Mouse (Mus musculus): ENCODE data around the gene Poc1a. TPM values are rescaled to one million over a fixed set of nuclear protein-coding genes. Genes with fewer than 3 reads are reported as not detected.

Gene Poc1a
- total and polyA plus RNA-seq, 3 experiments: 14.8 to 25.6 (median 20.2) TPM

- ATAC-seq (ENCODE audit: extremely low read depth, insufficient number of reproducible peaks, low FRiP score, poor library complexity, severe bottlenecking) (no peak), DNase-seq (ENCODE audit: low spot score) (no peak)
- no peak overlapping the region for H3K4me3 ChIP-seq (ENCODE audit: low read depth, low read length)
- H3K9me3 ChIP-seq (replicated peaks): no peaks in the 10 kb centered on the region
- no peaks in the 10 kb centered on the region for H3K36me3 ChIP-seq (replicated peaks)
- H3K4me1 ChIP-seq (ENCODE audit: insufficient read depth, low read depth, low read length): peaks cover 8% of the 10 kb centered on the region
- TF ChIP-seq TAL1 (conservative IDR thresholded peaks at IDR 0.05; ENCODE audit: low read depth, low read length) (no peak), GATA2 (IDR thresholded peaks at IDR 0.05; ENCODE audit: borderline replicate concordance, low read depth, low read length) (no peak), CTCF (IDR thresholded peaks at IDR 0.05; ENCODE audit: low read depth, low read length) (no peak), GATA1 (IDR thresholded peaks at IDR 0.05; ENCODE audit: borderline replicate concordance, low read length) (no peak), POLR2AphosphoS5 (IDR thresholded peaks at IDR 0.05; ENCODE audit: insufficient replicate concordance, low read depth, low read length) (no peak)
- H3K27me3 ChIP-seq (ENCODE audit: insufficient read depth, low read length): peaks cover 23% of the 10 kb centered on the region
These were observed 6.1 kb upstream of the Poc1a start for GRCm38 (mm10) chr9:106274652-106275180.

- Histone ChIP-seq H3K27me3 (ENCODE audit: insufficient read depth, low read length) (peaks cover 13% of the 10 kb centered on the region), H3K4me1 (ENCODE audit: insufficient read depth, low read depth, low read length) (peaks cover 10% of the 10 kb centered on the region), H3K36me3 (replicated peaks) (no peaks in the 10 kb centered on the region), H3K4me3 (ENCODE audit: low read depth, low read length) (no peak overlapping the region), H3K9me3 (replicated peaks) (no peaks in the 10 kb centered on the region)
- ATAC-seq (ENCODE audit: extremely low read depth, insufficient number of reproducible peaks, low FRiP score, poor library complexity, severe bottlenecking) (no peak), DNase-seq (ENCODE audit: low spot score) (no peak)
- TF ChIP-seq GATA1 (IDR thresholded peaks at IDR 0.05; ENCODE audit: borderline replicate concordance, low read length) (no peak), CTCF (IDR thresholded peaks at IDR 0.05; ENCODE audit: low read depth, low read length) (no peak), GATA2 (IDR thresholded peaks at IDR 0.05; ENCODE audit: borderline replicate concordance, low read depth, low read length) (no peak), TAL1 (conservative IDR thresholded peaks at IDR 0.05; ENCODE audit: low read depth, low read length) (no peak), POLR2AphosphoS5 (IDR thresholded peaks at IDR 0.05; ENCODE audit: insufficient replicate concordance, low read depth, low read length) (no peak)
These were observed 5.1 kb upstream of the Poc1a start for GRCm38 (mm10) chr9:106275806-106276205.

- TF ChIP-seq POLR2AphosphoS5 (IDR thresholded peaks at IDR 0.05; ENCODE audit: insufficient replicate concordance, low read depth, low read length): no peak
- Histone ChIP-seq H3K4me1 (ENCODE audit: insufficient read depth, low read depth, low read length) (peaks cover 22% of the 10 kb centered on the region), H3K9me3 (replicated peaks) (no peaks in the 10 kb centered on the region), H3K4me3 (ENCODE audit: low read depth, low read length) (peak overlapping the region; percentile 86), H3K27me3 (ENCODE audit: insufficient read depth, low read length) (no peaks in the 10 kb centered on the region), H3K36me3 (replicated peaks) (peaks cover 30% of the 10 kb centered on the region)
- DNase-seq (ENCODE audit: low spot score): peak; percentile 31
- ATAC-seq (ENCODE audit: extremely low read depth, insufficient number of reproducible peaks, low FRiP score, poor library complexity, severe bottlenecking): 0 out of 2 replicates have a peak, but pooled peaks have one; percentile 11
These were observed 475 bp upstream of the Poc1a start for GRCm38 (mm10) chr9:106280386-106280785.

- peak overlapping the region; percentile 86; the same call in 1 of the 2 replicates for H3K4me3 ChIP-seq (ENCODE audit: low read depth, low read length)
- H3K9me3 ChIP-seq (replicated peaks): no peaks in the 10 kb centered on the region
- TF ChIP-seq POLR2AphosphoS5 (IDR thresholded peaks at IDR 0.05; ENCODE audit: insufficient replicate concordance, low read depth, low read length) (no peak), CTCF (IDR thresholded peaks at IDR 0.05; ENCODE audit: low read depth, low read length) (no peak), GATA1 (IDR thresholded peaks at IDR 0.05; ENCODE audit: borderline replicate concordance, low read length) (no peak), GATA2 (IDR thresholded peaks at IDR 0.05; ENCODE audit: borderline replicate concordance, low read depth, low read length) (no peak), TAL1 (conservative IDR thresholded peaks at IDR 0.05; ENCODE audit: low read depth, low read length) (no peak)
- no peaks in the 10 kb centered on the region for H3K27me3 ChIP-seq (ENCODE audit: insufficient read depth, low read length)
- ATAC-seq (ENCODE audit: extremely low read depth, insufficient number of reproducible peaks, low FRiP score, poor library complexity, severe bottlenecking) (no peak), DNase-seq (ENCODE audit: low spot score) (no peak)
- H3K36me3 ChIP-seq (replicated peaks): peaks cover 44% of the 10 kb centered on the region
- peaks cover 22% of the 10 kb centered on the region for H3K4me1 ChIP-seq (ENCODE audit: insufficient read depth, low read depth, low read length)
These were observed 1.2 kb downstream of the Poc1a start for GRCm38 (mm10) chr9:106282024-106282423.

GRCm38 (mm10) chr9:106287165-106287564 is 6.3 kb downstream of the Poc1a start:
- TF ChIP-seq POLR2AphosphoS5 (IDR thresholded peaks at IDR 0.05; ENCODE audit: insufficient replicate concordance, low read depth, low read length): no peak
- no peak for TF ChIP-seq TAL1 (conservative IDR thresholded peaks at IDR 0.05; ENCODE audit: low read depth, low read length)
- TF ChIP-seq GATA1 (IDR thresholded peaks at IDR 0.05; ENCODE audit: borderline replicate concordance, low read length): no peak
- TF ChIP-seq GATA2 (IDR thresholded peaks at IDR 0.05; ENCODE audit: borderline replicate concordance, low read depth, low read length): no peak
- no peak for TF ChIP-seq CTCF (IDR thresholded peaks at IDR 0.05; ENCODE audit: low read depth, low read length)
- Histone ChIP-seq H3K36me3 (replicated peaks) (peaks cover 88% of the 10 kb centered on the region), H3K9me3 (replicated peaks) (no peaks in the 10 kb centered on the region)

GRCm38 (mm10) chr9:106288864-106289263 is 8.0 kb downstream of the Poc1a start:
- Histone ChIP-seq H3K9me3 (replicated peaks) (no peaks in the 10 kb centered on the region), H3K36me3 (replicated peaks) (peaks cover 91% of the 10 kb centered on the region), H3K4me3 (ENCODE audit: low read depth, low read length) (no peak overlapping the region), H3K4me1 (ENCODE audit: insufficient read depth, low read depth, low read length) (no peaks in the 10 kb centered on the region), H3K27me3 (ENCODE audit: insufficient read depth, low read length) (no peaks in the 10 kb centered on the region)
- TF ChIP-seq TAL1 (conservative IDR thresholded peaks at IDR 0.05; ENCODE audit: low read depth, low read length): no peak
- no peak for TF ChIP-seq POLR2AphosphoS5 (IDR thresholded peaks at IDR 0.05; ENCODE audit: insufficient replicate concordance, low read depth, low read length)
- no peak for TF ChIP-seq GATA2 (IDR thresholded peaks at IDR 0.05; ENCODE audit: borderline replicate concordance, low read depth, low read length)
- no peak for TF ChIP-seq GATA1 (IDR thresholded peaks at IDR 0.05; ENCODE audit: borderline replicate concordance, low read length)
- TF ChIP-seq CTCF (IDR thresholded peaks at IDR 0.05; ENCODE audit: low read depth, low read length): peak; percentile 61; the same call in 1 of the 2 replicates
- DNase-seq (ENCODE audit: low spot score) (peak; percentile 66), ATAC-seq (ENCODE audit: extremely low read depth, insufficient number of reproducible peaks, low FRiP score, poor library complexity, severe bottlenecking) (peak; percentile 49; the same call in 1 of the 2 replicates)

More at GRCm38 (mm10) chr9:106287165-106287564, 6.3 kb downstream of the Poc1a start:
- no peak overlapping the region for H3K4me3 ChIP-seq (ENCODE audit: low read depth, low read length)
- ATAC-seq (ENCODE audit: extremely low read depth, insufficient number of reproducible peaks, low FRiP score, poor library complexity, severe bottlenecking): no peak
- peaks cover 2% of the 10 kb centered on the region; the same call in 1 of the 2 replicates for H3K4me1 ChIP-seq (ENCODE audit: insufficient read depth, low read depth, low read length)
- H3K27me3 ChIP-seq (ENCODE audit: insufficient read depth, low read length): no peaks in the 10 kb centered on the region
- no peak for DNase-seq (ENCODE audit: low spot score)

Data from G1E (cell line).